Mouse (Mus musculus): ENCODE data around the gene Nbr1.
"Not testable (repeated sequence)": the region's sequence is repeated elsewhere in the genome, so short reads cannot be mapped to it uniquely, and the experiment has no call there.

DNA sequence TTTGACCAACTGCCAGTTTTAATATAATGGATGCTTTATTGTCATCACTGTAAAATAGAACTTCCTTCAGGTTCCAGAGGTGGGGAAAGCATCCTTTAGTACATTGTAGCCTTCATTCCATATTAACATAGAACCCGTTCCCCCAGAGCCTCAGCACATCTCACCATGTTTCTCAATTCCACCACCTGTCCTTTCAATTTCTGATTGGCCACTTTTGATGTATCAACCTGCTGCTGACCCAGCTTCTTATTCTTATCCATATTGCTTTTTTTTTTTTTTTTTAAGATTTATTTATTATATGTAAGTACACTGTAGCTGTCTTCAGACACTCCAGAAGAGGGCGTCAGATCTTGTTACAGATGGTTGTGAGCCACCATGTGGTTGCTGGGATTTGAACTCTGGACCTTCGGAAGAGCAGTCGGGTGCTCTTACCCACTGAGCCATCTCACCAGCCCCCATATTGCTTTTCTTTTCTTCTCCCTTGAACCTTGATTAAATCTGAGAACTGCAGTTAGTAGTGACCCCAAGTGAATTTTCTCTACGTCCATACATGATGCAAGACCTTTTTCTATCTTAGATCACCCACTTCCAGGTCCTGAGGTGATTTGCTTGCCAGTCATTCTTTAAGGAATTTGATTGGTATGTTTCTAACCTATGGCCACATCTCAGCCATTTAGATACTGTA lies 76.9 kb downstream of the Nbr1 start:
- TF ChIP-seq CTCF (IDR thresholded peaks at IDR 0.05 in 2 of 3, conservative IDR thresholded peaks at IDR 0.05 in 1 of 3; ENCODE audit: control insufficient read depth in 1 of 3, insufficient read depth in 1 of 3, low read depth in 2 of 3, low read length in 3 of 3, poor library complexity in 1 of 3, severe bottlenecking in 1 of 3); POLR2A (IDR thresholded peaks at IDR 0.05; ENCODE audit: control insufficient read depth in 1 of 2, insufficient read depth in 1 of 2, low read depth in 1 of 2, low read length in 2 of 2, poor library complexity in 1 of 2); EP300 (IDR thresholded peaks at IDR 0.05; ENCODE audit: low read depth in 1 of 2, low read length in 2 of 2); ZMIZ1 (IDR thresholded peaks at IDR 0.05; ENCODE audit: low read depth, low read length); RAD21 (IDR thresholded peaks at IDR 0.05; ENCODE audit: low read depth, low read length); POLR2AphosphoS2 (IDR thresholded peaks at IDR 0.05; ENCODE audit: low read length); ZC3H11A (IDR thresholded peaks at IDR 0.05; ENCODE audit: low read depth, low read length): not testable (repeated sequence)
- peak; percentile 51; the same call in 1 of the 2 replicates for TF ChIP-seq USF1 (IDR thresholded peaks at IDR 0.05; ENCODE audit: low read depth, low read length)
